24 mouse cellular contexts compared by ENCODE assay signal in the genomic region with DNA sequence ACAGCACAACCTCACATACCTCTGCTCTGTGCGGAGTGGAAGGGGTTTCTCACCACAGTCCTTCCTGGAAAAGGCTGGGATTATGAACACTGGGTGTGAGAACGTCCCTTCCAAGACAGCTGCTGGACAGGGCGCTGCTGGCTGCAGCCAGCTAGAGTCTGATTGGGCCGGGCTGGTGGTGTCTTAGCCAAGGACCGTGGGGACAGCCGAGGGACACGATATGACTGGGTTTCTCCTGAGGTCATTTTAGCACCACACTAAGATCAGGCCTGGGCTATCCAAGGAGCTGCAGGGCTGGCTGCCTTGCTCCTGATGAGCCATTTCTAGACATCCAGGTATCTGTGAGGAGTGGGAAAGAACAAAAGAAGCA. TPM values are rescaled to one million over a fixed set of nuclear protein-coding genes. Genes with fewer than 3 reads are reported as not detected.
A peak's percentile ranks its signal among the peaks of the same experiment; 100 is the strongest.
DNase-seq lines count a peak whose midpoint lies in the region; ATAC-seq and TF ChIP-seq lines count a peak whose summit lies in the region.
"Had no signal": no experiment of that assay in that cellular context is flagged by ENCODE, and none has a peak within 500 bp of the region (broad histone marks: within the 10 kb centered on the region; RNA-seq: fewer than 3 reads in every experiment).

No protein-coding gene starts in this region.

- no peak overlapping the region for H3K9ac ChIP-seq in lung, embryonic 15.5 days
- H3K9ac ChIP-seq: heart, embryonic 15.5 days; limb, embryonic 13.5 days; liver, embryonic 14.5 days had no signal

- H3K4me1 ChIP-seq in heart, embryonic 10.5 days = peaks cover 24% of the 10 kb centered on the region
- H3K4me1 ChIP-seq in lung, embryonic 15.5 days = peaks cover 15% of the 10 kb centered on the region
- H3K4me1 ChIP-seq in testis, adult 2 months (ENCODE audit: control insufficient read depth, insufficient read depth, low read length) = no peaks in the 10 kb centered on the region; the same call in 1 of the 2 replicates

- TF ChIP-seq POLR2A in testis, adult 2 months (IDR thresholded peaks at IDR 0.05; ENCODE audit: control insufficient read depth, low read depth, low read length) = no peak

- WGBS in heart, embryonic 10.5 days = 85% methylated on average over 7 of the region's 7 CpGs
- 59% methylated on average over 7 of the region's 7 CpGs for WGBS in lung, embryonic 15.5 days

- no peak for TF ChIP-seq CTCF in testis, adult 2 months (IDR thresholded peaks at IDR 0.05; ENCODE audit: control insufficient read depth, insufficient read depth, insufficient replicate concordance, low read depth, low read length)

- ATAC-seq in lung, embryonic 15.5 days (ENCODE audit: borderline replicate concordance, extremely low read depth, low FRiP score, low TSS enrichment) = peak; percentile 25; the same call in 1 of the 2 replicates
- ATAC-seq: activated CD4-positive, CD25-positive, alpha-beta regulatory T cell, adult 4 months; Patski had no signal

- no peak overlapping the region for H3K4me2 ChIP-seq in lung, embryonic 15.5 days
- H3K4me2 ChIP-seq: heart, embryonic 15.5 days; limb, embryonic 13.5 days had no signal

- H3K27ac ChIP-seq in heart, embryonic 10.5 days = no peak overlapping the region
- H3K27ac ChIP-seq in lung, embryonic 15.5 days = no peak overlapping the region
- peak overlapping the region; percentile 16; the same call in 1 of the 2 replicates for H3K27ac ChIP-seq in testis, adult 2 months (ENCODE audit: control insufficient read depth, insufficient read depth, low read depth, low read length)
- H3K27ac ChIP-seq: heart, embryonic 15.5 days; limb, embryonic 13.5 days; liver, embryonic 14.5 days had no signal

- H3K4me3 ChIP-seq in heart, embryonic 10.5 days = no peak overlapping the region
- no peak overlapping the region for H3K4me3 ChIP-seq in lung, embryonic 15.5 days
- peak overlapping the region; percentile 33 for H3K4me3 ChIP-seq in testis, adult 2 months (ENCODE audit: control insufficient read depth, low read depth, low read length)
- H3K4me3 ChIP-seq: heart, embryonic 15.5 days; limb, embryonic 13.5 days had no signal

- DNase-seq in heart, adult 11 months = peak; percentile 96
- DNase-seq in heart, embryonic 10.5 days (ENCODE audit: low spot score) = no peak
- no peak for DNase-seq in lung, postnatal 25 days (ENCODE audit: low spot score)
- DNase-seq in testis, postnatal 14 days (ENCODE audit: low spot score) = no peak
- no peak for DNase-seq in thymus, postnatal 14 days
- DNase-seq: adrenal gland, postnatal 14 days; cerebellum, adult 18-20 months; cerebellum, postnatal 36 days; gastrocnemius, postnatal 25 days; kidney, adult 9 months; kidney, postnatal 4 days; thymus, adult 18-20 months had no signal

- H3K9me3 ChIP-seq in heart, embryonic 10.5 days = no peaks in the 10 kb centered on the region
- no peaks in the 10 kb centered on the region for H3K9me3 ChIP-seq in lung, embryonic 15.5 days
- H3K9me3 ChIP-seq: heart, embryonic 15.5 days; limb, embryonic 13.5 days had no signal

- no peaks in the 10 kb centered on the region for H3K27me3 ChIP-seq in heart, embryonic 10.5 days (ENCODE audit: insufficient read depth, poor library complexity, severe bottlenecking)
- no peaks in the 10 kb centered on the region for H3K27me3 ChIP-seq in lung, embryonic 15.5 days
- no peaks in the 10 kb centered on the region for H3K27me3 ChIP-seq in testis, adult 2 months (ENCODE audit: control insufficient read depth, insufficient read depth, low read length)
- H3K27me3 ChIP-seq: heart, embryonic 15.5 days; limb, embryonic 13.5 days; Patski had no signal

- no peaks in the 10 kb centered on the region for H3K36me3 ChIP-seq in heart, embryonic 10.5 days
- no peaks in the 10 kb centered on the region for H3K36me3 ChIP-seq in lung, embryonic 15.5 days
- H3K36me3 ChIP-seq in testis, adult 2 months (ENCODE audit: control insufficient read depth, insufficient read depth, low read length) = no peaks in the 10 kb centered on the region
- H3K36me3 ChIP-seq: heart, embryonic 15.5 days; limb, embryonic 13.5 days had no signal

RNA-seq across cellular contexts. Expression of gene Tex29, which starts 4.0 kb away (rescaled TPM):
- polyA plus RNA-seq in heart, embryonic 10.5 days (2016; fragmentation: Nextera tagmentation; extraction: Ambion mirVana) = not detected in 2 replicates
- not detected in 2 replicates for polyA plus RNA-seq in lung, embryonic 15.5 days (2015; fragmentation: Nextera tagmentation; extraction: Ambion mirVana)
- polyA plus RNA-seq in testis, adult 2 months (2012; rRNA removed) = 190 and 193 TPM in 2 replicates
- polyA plus RNA-seq: activated CD4-positive, CD25-positive, alpha-beta regulatory T cell, adult 4 months; C2C12; frontal cortex, adult 2 months; intestine, embryonic 14.5 days; liver, embryonic 14.5 days; Patski; small intestine, adult 2 months; urinary bladder, adult 2 months had no signal

Comparison
In these comparisons a context has a peak if more than half of its experiments do, and no peak if none do; other contexts are left out.
1. RNA of gene Tex29, which starts 4.0 kb away (polyA plus RNA-seq): 190 to 193 TPM in testis, adult 2 months; not detected in lung, embryonic 15.5 days and not detected in heart, embryonic 10.5 days; every median in the first group is over 100 times any median in the second.